Mouse (Mus musculus) kidney, embryonic 16.5 days (tissue): Measurements from ENCODE around the gene Dap. TPM values are rescaled to one million over a fixed set of nuclear protein-coding genes. Genes with fewer than 3 reads are reported as not detected.

Source experiments
- ATAC-seq: fragments of 200-750 bp; cut with Nextera tagmentation; 2 replicates; pipeline ENCODE4 v1.8.0; 2017; ENCODE audit warnings: moderate TSS enrichment; ENCODE audit not compliant: low FRiP score, low TSS enrichment
- H3K27ac ChIP-seq: fragments of 300-500 bp; sonication (generic); 2 replicates; pipeline ENCODE4 v1.5.1; 2014; ENCODE audit warnings: low read length
- H3K27me3 ChIP-seq: fragments of 300-500 bp; sonication (generic); 2 replicates; pipeline ENCODE4 v1.6.1; 2014; ENCODE audit warnings: low read length, control low read depth, mixed read lengths; ENCODE audit not compliant: insufficient read depth
- H3K36me3 ChIP-seq: fragments of 300-500 bp; sonication (generic); 2 replicates; pipeline ENCODE4 v1.6.1; 2014; ENCODE audit warnings: low read length, control low read depth, mixed read lengths; ENCODE audit not compliant: insufficient read depth
- H3K4me1 ChIP-seq: fragments of 300-500 bp; sonication (generic); 2 replicates; pipeline ENCODE4 v1.6.1; 2014; ENCODE audit warnings: low read length, control low read depth, mixed read lengths; ENCODE audit not compliant: insufficient read depth
- H3K4me2 ChIP-seq: fragments of 300-500 bp; sonication (generic); replicated peaks from 2 replicates; pipeline ENCODE4 v1.6.1; 2014; ENCODE audit warnings: low read depth, low read length
- H3K4me3 ChIP-seq: fragments of 300-500 bp; sonication (generic); 2 replicates; pipeline ENCODE4 v1.5.1; 2014; ENCODE audit warnings: mild to moderate bottlenecking, low read length
- H3K9ac ChIP-seq: fragments of 300-500 bp; sonication (generic); replicated peaks from 2 replicates; pipeline ENCODE4 v1.6.1; 2014; ENCODE audit warnings: low read length
- H3K9me3 ChIP-seq: fragments of 300-500 bp; sonication (generic); 2 replicates; pipeline ENCODE4 v1.6.1; 2016; ENCODE audit warnings: low read length, control low read depth
- WGBS: fragments of 180-500 bp; shearing (Covaris S2); extraction: QIAGEN DNeasy Blood & Tissue Kit; methylation state at CpG from one replicate; pipeline ENCODE4 v1.1.7; 2014; 5-methylcytosine and 5-hydroxymethylcytosine counted together
- polyA plus RNA-seq: library from polyadenylated mRNA; unstranded; fragments of >200 nt; fragmentation: Nextera tagmentation; extraction: Ambion mirVana; gene quantifications from 2 replicates; pipeline ENCODE4 v1.2.1, GENCODE M21; 2015

Dap gene
- polyA plus RNA-seq, 1 experiment from 2014 or later, result 78.3 TPM

- Histone ChIP-seq H3K9ac (no peak overlapping the region), H3K36me3 (no peaks in the 10 kb centered on the region), H3K9me3 (no peaks in the 10 kb centered on the region), H3K27ac (no peak overlapping the region), H3K4me1 (peaks cover 39% of the 10 kb centered on the region), H3K27me3 (no peaks in the 10 kb centered on the region), H3K4me2 (no peak overlapping the region), H3K4me3 (no peak overlapping the region)
- 47% methylated on average over 21 of the region's 21 CpGs for WGBS
- ATAC-seq, result peak; percentile 5; the same call in 1 of the 2 replicates
Measured at GRCm38 (mm10) chr15:31258029-31258692, 34.0 kb downstream of the Dap start.

DNA sequence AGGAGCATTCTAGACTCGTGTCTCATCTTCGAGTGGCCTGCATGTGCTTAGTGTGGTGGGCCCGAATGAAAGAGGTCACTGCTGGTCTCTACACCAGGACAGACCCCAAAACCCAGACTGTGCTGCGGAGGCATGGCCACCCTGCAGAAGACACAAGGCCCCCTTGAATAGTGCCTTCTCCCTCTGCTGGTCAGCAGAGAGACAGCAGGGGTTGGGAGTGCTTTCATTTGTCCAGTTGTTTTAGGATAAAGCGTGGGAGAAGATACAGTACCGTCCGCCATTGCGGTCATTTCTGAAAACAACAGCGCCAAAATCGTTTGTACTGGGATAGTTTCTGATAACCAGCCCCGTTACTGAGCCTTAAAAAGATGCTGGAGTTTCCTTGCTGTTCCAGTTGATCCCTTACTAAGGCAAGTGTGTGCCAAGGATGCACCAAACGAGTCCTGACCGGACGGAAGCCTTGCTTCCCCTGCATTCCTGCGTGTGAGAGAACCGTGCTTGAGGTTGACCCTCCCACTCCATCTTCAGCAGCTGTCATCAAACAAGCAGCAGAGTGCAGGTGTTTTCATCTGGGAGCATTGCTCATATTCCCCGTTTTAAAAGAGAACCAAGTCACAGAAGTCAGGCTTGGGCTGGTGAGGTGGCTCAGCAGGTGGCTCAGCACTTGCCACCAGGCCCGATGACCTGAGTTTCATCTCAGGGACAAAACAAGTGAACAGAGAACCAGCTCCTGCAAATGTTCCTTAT, 34.8 kb downstream of the Dap start:
- no peak overlapping the region for H3K9ac ChIP-seq
- no peak overlapping the region for H3K4me3 ChIP-seq
- H3K27ac ChIP-seq, result no peak overlapping the region
- H3K27me3 ChIP-seq, result no peaks in the 10 kb centered on the region
- ATAC-seq, result peak; percentile 36; the same call in 1 of the 2 replicates
- no peaks in the 10 kb centered on the region for H3K36me3 ChIP-seq
- WGBS, result 74% methylated on average over 18 of the region's 18 CpGs
- peaks cover 39% of the 10 kb centered on the region for H3K4me1 ChIP-seq
- no peaks in the 10 kb centered on the region for H3K9me3 ChIP-seq
- H3K4me2 ChIP-seq, result no peak overlapping the region

DNA sequence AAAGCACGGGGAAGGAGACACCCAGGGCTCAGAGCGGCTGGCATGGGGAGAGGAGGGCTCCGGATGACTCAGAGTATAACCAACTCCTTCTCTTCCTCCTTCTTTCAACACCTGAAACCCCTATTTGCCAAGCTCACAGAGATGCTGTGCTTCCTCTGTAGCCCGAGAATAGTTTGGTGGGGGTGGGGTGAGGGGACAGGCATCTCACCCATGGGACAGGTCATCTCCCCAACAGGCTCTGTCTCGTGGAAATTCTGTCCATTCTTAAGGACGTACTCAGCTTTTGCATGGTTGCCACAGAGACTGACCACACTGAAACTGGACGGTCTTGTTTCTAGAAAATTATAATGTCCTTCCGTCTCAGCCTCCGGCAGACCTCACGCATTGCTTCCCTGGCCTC, 37.0 kb downstream of the Dap start:
- H3K36me3 ChIP-seq, result no peaks in the 10 kb centered on the region
- no peak overlapping the region for H3K4me2 ChIP-seq
- H3K9me3 ChIP-seq, result no peaks in the 10 kb centered on the region
- H3K4me1 ChIP-seq, result peaks cover 39% of the 10 kb centered on the region
- H3K27ac ChIP-seq, result no peak overlapping the region
- ATAC-seq, result no peak
- H3K4me3 ChIP-seq, result no peak overlapping the region
- 69% methylated on average over 10 of the region's 10 CpGs for WGBS
- H3K27me3 ChIP-seq, result no peaks in the 10 kb centered on the region
- H3K9ac ChIP-seq, result no peak overlapping the region

DNA sequence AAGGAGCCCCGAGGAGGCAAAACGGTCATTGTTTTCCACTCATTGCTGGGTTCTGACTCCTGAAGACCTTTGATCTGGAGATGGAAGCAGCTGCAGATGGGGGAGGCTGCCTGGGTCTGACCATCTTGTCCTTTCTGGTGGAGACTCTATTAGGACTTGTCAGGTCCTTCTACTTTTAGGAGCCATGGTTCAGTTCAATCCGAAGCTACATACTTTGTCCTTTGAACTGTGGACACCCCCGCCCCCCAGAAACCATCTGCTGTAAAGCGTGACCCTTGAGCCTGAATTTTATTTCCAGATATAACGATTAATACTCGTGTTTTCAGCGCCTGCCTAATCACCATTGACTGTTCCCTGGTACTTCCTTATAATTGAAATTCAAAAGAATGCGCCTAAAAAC, 38.2 kb downstream of the Dap start:
- no peak for ATAC-seq
- H3K36me3 ChIP-seq, result no peaks in the 10 kb centered on the region
- H3K27ac ChIP-seq, result no peak overlapping the region
- WGBS, result 55% methylated on average over 9 of the region's 9 CpGs
- H3K9me3 ChIP-seq, result no peaks in the 10 kb centered on the region
- H3K4me3 ChIP-seq, result no peak overlapping the region
- no peaks in the 10 kb centered on the region for H3K27me3 ChIP-seq
- peaks cover 30% of the 10 kb centered on the region for H3K4me1 ChIP-seq
- no peak overlapping the region for H3K4me2 ChIP-seq
- no peak overlapping the region for H3K9ac ChIP-seq

DNA sequence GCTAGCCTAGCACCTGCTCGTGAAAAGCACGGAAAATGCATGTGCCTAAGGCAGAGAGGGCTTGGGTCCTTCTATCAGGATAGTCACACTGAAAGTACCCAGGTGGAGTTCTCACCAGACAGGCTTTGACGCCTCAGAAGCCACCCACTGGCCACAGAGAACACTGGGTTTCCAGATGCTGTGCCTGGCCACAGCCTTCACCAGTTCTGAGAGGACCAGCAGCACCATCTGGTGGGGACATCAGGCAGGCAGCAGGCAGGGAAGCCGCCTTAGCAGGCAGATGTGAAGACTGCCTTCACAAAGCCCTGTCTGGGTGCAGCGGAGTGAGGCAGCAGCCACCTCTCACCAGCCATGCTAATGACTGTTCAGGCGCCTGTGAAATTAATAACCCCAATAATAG, 40.7 kb downstream of the Dap start:
- Histone ChIP-seq H3K9me3 (no peaks in the 10 kb centered on the region), H3K4me1 (peaks cover 22% of the 10 kb centered on the region), H3K9ac (no peak overlapping the region), H3K27ac (no peak overlapping the region), H3K4me3 (no peak overlapping the region), H3K4me2 (no peak overlapping the region), H3K27me3 (no peaks in the 10 kb centered on the region), H3K36me3 (no peaks in the 10 kb centered on the region)
- WGBS, result 27% methylated on average over 6 of the region's 6 CpGs
- ATAC-seq, result peak; percentile 88

DNA sequence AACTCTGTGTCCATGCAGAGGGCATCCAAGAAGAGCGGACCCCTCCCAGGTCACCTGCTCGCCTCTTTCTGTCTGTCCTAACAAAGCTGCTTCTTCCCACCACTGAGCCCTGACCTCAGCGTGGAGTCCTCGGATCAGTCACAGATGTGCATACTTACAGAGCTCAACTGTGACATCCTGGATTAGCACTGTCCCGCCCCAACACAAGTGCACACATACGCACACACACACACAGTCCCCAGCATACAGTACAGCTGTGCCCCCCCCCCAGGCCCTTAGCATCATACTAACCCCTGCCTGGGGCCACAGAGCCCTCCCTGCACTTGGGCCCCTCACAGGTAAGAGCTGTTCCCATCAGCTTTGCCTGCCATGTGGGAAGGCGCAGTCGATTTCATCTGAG, 41.3 kb downstream of the Dap start:
- no peak for ATAC-seq
- Histone ChIP-seq H3K27ac (no peak overlapping the region), H3K27me3 (no peaks in the 10 kb centered on the region), H3K9me3 (no peaks in the 10 kb centered on the region), H3K36me3 (no peaks in the 10 kb centered on the region), H3K4me3 (no peak overlapping the region), H3K9ac (no peak overlapping the region), H3K4me1 (peaks cover 22% of the 10 kb centered on the region), H3K4me2 (no peak overlapping the region)
- WGBS, result 94% methylated on average over 8 of the region's 8 CpGs

GRCm38 (mm10) chr15:31265845-31266244, 41.7 kb downstream of the Dap start:
- H3K4me3 ChIP-seq, result no peak overlapping the region
- H3K9ac ChIP-seq, result no peak overlapping the region
- no peaks in the 10 kb centered on the region for H3K27me3 ChIP-seq
- H3K4me1 ChIP-seq, result peaks cover 18% of the 10 kb centered on the region
- no peak overlapping the region for H3K27ac ChIP-seq
- H3K9me3 ChIP-seq, result no peaks in the 10 kb centered on the region
- H3K4me2 ChIP-seq, result no peak overlapping the region
- H3K36me3 ChIP-seq, result no peaks in the 10 kb centered on the region
- no peak for ATAC-seq
- 92% methylated on average over 12 of the region's 12 CpGs for WGBS

- Histone ChIP-seq H3K36me3 (0 out of 2 replicates have a peak, but pooled peaks cover 4% of the 10 kb centered on the region), H3K27ac (no peak overlapping the region), H3K4me3 (no peak overlapping the region), H3K27me3 (no peaks in the 10 kb centered on the region), H3K9me3 (no peaks in the 10 kb centered on the region), H3K4me1 (no peaks in the 10 kb centered on the region), H3K4me2 (no peak overlapping the region), H3K9ac (no peak overlapping the region)
- WGBS, result 87% methylated on average over 6 of the region's 6 CpGs
- ATAC-seq, result no peak
Measured at GRCm38 (mm10) chr15:31268148-31268547, 44.0 kb downstream of the Dap start.

GRCm38 (mm10) chr15:31269558-31269957, 45.4 kb downstream of the Dap start:
- 87% methylated on average over 4 of the region's 4 CpGs for WGBS
- no peak overlapping the region for H3K9ac ChIP-seq
- no peak for ATAC-seq

GRCm38 (mm10) chr15:31272695-31273094, 48.6 kb downstream of the Dap start:
- H3K4me1 ChIP-seq, result no peaks in the 10 kb centered on the region
- no peaks in the 10 kb centered on the region for H3K27me3 ChIP-seq
- H3K36me3 ChIP-seq, result peaks cover 21% of the 10 kb centered on the region
- no peak for ATAC-seq
- H3K4me3 ChIP-seq, result no peak overlapping the region
- H3K9me3 ChIP-seq, result no peaks in the 10 kb centered on the region
- H3K27ac ChIP-seq, result no peak overlapping the region
- WGBS, result 88% methylated on average over 7 of the region's 7 CpGs
- no peak overlapping the region for H3K9ac ChIP-seq
- H3K4me2 ChIP-seq, result no peak overlapping the region

More at GRCm38 (mm10) chr15:31269558-31269957, 45.4 kb downstream of the Dap start:
- no peak overlapping the region for H3K4me3 ChIP-seq
- peaks cover 17% of the 10 kb centered on the region; the same call in 1 of the 2 replicates for H3K36me3 ChIP-seq
- H3K4me1 ChIP-seq, result no peaks in the 10 kb centered on the region
- H3K27me3 ChIP-seq, result no peaks in the 10 kb centered on the region
- no peak overlapping the region for H3K4me2 ChIP-seq
- no peak overlapping the region for H3K27ac ChIP-seq
- no peaks in the 10 kb centered on the region for H3K9me3 ChIP-seq
